Mouse (Mus musculus): ENCODE data around the gene Prss8. TPM values are rescaled to one million over a fixed set of nuclear protein-coding genes. Genes with fewer than 3 reads are reported as not detected.

Prss8 gene
- 48.8 and 51.7 TPM in 2 replicates for polyA plus RNA-seq (2014; fragmentation: Nextera tagmentation; extraction: Ambion mirVana)

- no peak for ATAC-seq (ENCODE audit: insufficient read depth)
Observed at GRCm38 (mm10) chr7:127929923-127930322, at the start of gene Prss8. TSS of gene Prss8 (minus strand) at chr7:127930104.

DNA sequence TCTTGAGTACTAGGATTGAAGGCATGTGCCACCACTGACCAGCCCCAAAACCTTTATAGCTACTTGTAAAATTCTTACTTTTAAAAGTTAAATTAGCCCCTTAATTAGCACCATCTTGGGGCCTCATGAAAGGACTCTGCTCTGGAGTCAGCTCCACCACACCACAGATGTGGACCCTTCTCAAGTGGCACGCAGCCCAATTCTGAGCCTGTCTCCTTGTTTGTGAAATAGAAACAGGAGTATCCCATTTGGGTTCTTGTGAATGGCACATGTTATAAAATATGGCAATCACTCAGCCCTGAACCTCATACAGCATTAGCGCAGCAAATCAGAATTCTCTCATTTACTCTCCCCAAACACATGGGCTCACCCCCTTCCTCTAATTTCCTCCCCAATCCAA, 49.0 kb upstream of the Prss8 start:
- TF ChIP-seq CTCF (IDR thresholded peaks at IDR 0.05; ENCODE audit: low read depth) = no peak
- DNase-seq (no peak), ATAC-seq (ENCODE audit: insufficient read depth) (no peak)
- Histone ChIP-seq H3K9me3 (ENCODE audit: low read depth, low read length) (no peaks in the 10 kb centered on the region), H3K27me3 (ENCODE audit: insufficient read depth, low read length) (no peaks in the 10 kb centered on the region), H3K4me2 (no peak overlapping the region), H3K4me3 (ENCODE audit: low read depth, low read length) (no peak overlapping the region), H3K36me3 (ENCODE audit: insufficient read depth) (peaks cover 100% of the 10 kb centered on the region), H3K4me1 (ENCODE audit: insufficient read depth) (no peaks in the 10 kb centered on the region), H3K9ac (no peak overlapping the region), H3K27ac (ENCODE audit: low read depth) (no peak overlapping the region)
- 97% methylated on average over 2 of the region's 2 CpGs for WGBS

More at GRCm38 (mm10) chr7:127929923-127930322, at the start of gene Prss8:
- peak within 1 kb of the TSS; percentile 57 for H3K4me2 ChIP-seq
- DNase-seq = peak; percentile 69
- TF ChIP-seq CTCF (IDR thresholded peaks at IDR 0.05; ENCODE audit: low read depth) = no peak
- no peaks in the 10 kb centered on the region for H3K9me3 ChIP-seq (ENCODE audit: low read depth, low read length)
- peaks cover 6% of the 10 kb centered on the region for H3K4me1 ChIP-seq (ENCODE audit: insufficient read depth)
- H3K27me3 ChIP-seq (ENCODE audit: insufficient read depth, low read length) = peaks cover 5% of the 10 kb centered on the region; the same call in 1 of the 2 replicates
- H3K9ac ChIP-seq = peak within 1 kb of the TSS; percentile 54
- peaks cover 22% of the 10 kb centered on the region for H3K36me3 ChIP-seq (ENCODE audit: insufficient read depth)
- H3K4me3 ChIP-seq (ENCODE audit: low read depth, low read length) = peak within 1 kb of the TSS; percentile 42
- peak within 1 kb of the TSS; percentile 74 for H3K27ac ChIP-seq (ENCODE audit: low read depth)
- 9% methylated on average over 6 of the region's 6 CpGs for WGBS

DNA sequence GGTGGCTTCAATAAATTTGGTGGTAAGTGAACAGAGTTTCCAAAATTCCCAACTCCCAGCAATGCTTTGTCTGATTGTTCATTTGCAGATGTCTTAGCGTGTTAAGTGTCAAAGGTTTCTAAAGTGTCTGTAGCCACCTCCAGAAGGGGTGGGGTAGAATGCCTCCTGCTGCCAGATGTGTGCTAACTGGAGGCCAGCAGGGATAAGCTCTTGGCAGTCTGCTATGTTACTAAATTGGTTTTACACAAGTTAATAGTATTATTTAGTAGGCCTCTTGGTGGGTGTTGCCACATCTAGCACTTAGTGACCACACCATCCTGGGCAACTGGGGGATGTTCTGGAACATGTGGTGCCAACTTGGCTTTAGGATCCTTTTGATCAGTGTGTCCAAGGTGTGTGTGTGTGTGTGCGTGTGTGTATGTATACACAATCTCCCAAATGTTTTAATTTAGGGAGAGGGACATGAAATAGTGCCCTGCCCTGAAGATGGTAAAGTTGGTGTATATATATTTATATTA, 44.6 kb upstream of the Prss8 start:
- TF ChIP-seq CTCF (IDR thresholded peaks at IDR 0.05; ENCODE audit: low read depth) = no peak
- Histone ChIP-seq H3K9me3 (ENCODE audit: low read depth, low read length) (no peaks in the 10 kb centered on the region), H3K27ac (ENCODE audit: low read depth) (no peak overlapping the region), H3K4me3 (ENCODE audit: low read depth, low read length) (no peak overlapping the region), H3K4me2 (no peak overlapping the region), H3K36me3 (ENCODE audit: insufficient read depth) (peaks cover 99% of the 10 kb centered on the region), H3K9ac (no peak overlapping the region), H3K27me3 (ENCODE audit: insufficient read depth, low read length) (no peaks in the 10 kb centered on the region), H3K4me1 (ENCODE audit: insufficient read depth) (no peaks in the 10 kb centered on the region)
- 85% methylated on average over 2 of the region's 2 CpGs for WGBS
- ATAC-seq (ENCODE audit: insufficient read depth) = no peak
- DNase-seq = no peak

- Histone ChIP-seq H3K9me3 (ENCODE audit: low read depth, low read length) (no peaks in the 10 kb centered on the region), H3K9ac (peak overlapping the region; percentile 99), H3K36me3 (ENCODE audit: insufficient read depth) (peaks cover 39% of the 10 kb centered on the region), H3K4me1 (ENCODE audit: insufficient read depth) (peaks cover 7% of the 10 kb centered on the region; the same call in 1 of the 2 replicates), H3K27ac (ENCODE audit: low read depth) (peak overlapping the region; percentile 99), H3K27me3 (ENCODE audit: insufficient read depth, low read length) (no peaks in the 10 kb centered on the region), H3K4me3 (ENCODE audit: low read depth, low read length) (peak overlapping the region; percentile 96), H3K4me2 (peak overlapping the region; percentile 87)
- TF ChIP-seq CTCF (IDR thresholded peaks at IDR 0.05; ENCODE audit: low read depth) = no peak
- DNase-seq (peak; percentile 86), ATAC-seq (ENCODE audit: insufficient read depth) (peak; percentile 43; the same call in 1 of the 2 replicates)
- WGBS = under 1% methylated on average over 42 of the region's 42 CpGs
Observed at GRCm38 (mm10) chr7:127967922-127968828, 38.3 kb upstream of the Prss8 start.

DNA sequence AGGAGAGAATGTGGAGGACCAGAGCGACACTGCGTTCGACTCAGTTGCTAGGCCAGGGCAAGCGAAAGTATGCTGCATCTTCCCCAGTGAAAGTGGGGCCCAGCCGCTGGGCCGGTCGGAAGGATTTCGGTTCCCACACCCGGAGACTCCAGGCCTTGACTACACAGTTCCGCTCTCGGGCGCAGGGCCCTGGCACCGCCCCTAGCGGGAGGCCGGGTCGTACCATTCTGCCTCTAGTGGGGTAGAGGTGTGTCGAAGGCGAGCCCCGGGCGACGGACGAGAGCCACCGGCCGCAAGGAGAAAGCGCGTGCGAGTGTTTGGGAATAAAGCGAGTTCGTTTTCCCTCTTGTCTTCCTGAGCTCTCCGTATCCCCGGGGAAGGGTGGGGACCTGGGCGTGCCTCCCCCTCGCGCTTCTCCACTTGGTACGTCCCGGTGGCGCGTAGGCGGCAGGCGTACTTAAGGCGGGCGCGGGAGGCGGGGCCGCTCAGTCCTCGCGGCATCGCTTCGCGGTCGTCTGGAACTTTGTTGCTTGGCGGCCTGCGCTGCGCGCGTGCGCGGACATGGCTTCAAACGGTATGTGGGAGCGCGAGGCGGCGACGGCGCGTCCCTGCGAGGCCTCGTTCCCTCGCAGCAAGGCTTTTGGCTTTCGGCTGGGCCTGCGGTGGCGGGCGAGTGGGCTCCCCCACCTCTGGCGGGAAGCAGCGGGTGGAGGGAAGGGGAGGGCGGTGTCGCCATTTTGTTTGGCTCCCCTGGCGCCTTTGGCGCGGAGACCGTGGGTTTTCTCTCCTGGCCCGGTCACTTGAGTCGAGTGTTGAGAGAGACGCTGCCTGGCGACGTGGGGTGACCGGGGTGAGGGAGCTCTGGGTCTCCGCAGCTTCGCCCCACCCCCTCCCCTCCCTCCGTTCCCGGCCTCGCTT, 37.4 kb upstream of the Prss8 start, which contains the start of gene Fus:
Gene Fus, plus strand, starts transcription at position 454 of the 918 bp plus-strand sequence.
- Histone ChIP-seq H3K27ac (ENCODE audit: low read depth) (peak within 1 kb of the TSS; percentile 99), H3K36me3 (ENCODE audit: insufficient read depth) (peaks cover 29% of the 10 kb centered on the region)
- WGBS = under 1% methylated on average over 83 of the region's 92 CpGs

GRCm38 (mm10) chr7:127966371-127966918, 36.5 kb upstream of the Prss8 start:
- DNase-seq = peak; percentile 40
- Histone ChIP-seq H3K4me1 (ENCODE audit: insufficient read depth) (peaks cover 7% of the 10 kb centered on the region; the same call in 1 of the 2 replicates), H3K9ac (peak overlapping the region; percentile 99), H3K4me3 (ENCODE audit: low read depth, low read length) (peak overlapping the region; percentile 96), H3K27ac (ENCODE audit: low read depth) (peak overlapping the region; percentile 99), H3K4me2 (peak overlapping the region; percentile 72), H3K27me3 (ENCODE audit: insufficient read depth, low read length) (no peaks in the 10 kb centered on the region), H3K9me3 (ENCODE audit: low read depth, low read length) (no peaks in the 10 kb centered on the region), H3K36me3 (ENCODE audit: insufficient read depth) (peaks cover 21% of the 10 kb centered on the region)
- no peak for TF ChIP-seq CTCF (IDR thresholded peaks at IDR 0.05; ENCODE audit: low read depth)
- no peak for ATAC-seq (ENCODE audit: insufficient read depth)
- 4% methylated on average over 10 of the region's 10 CpGs for WGBS

More for the DNA sequence above, 37.4 kb upstream of the Prss8 start, which contains the start of gene Fus:
- no peaks in the 10 kb centered on the region for H3K27me3 ChIP-seq (ENCODE audit: insufficient read depth, low read length)
- peak within 1 kb of the TSS; percentile 96 for H3K4me3 ChIP-seq (ENCODE audit: low read depth, low read length)
- peak; percentile 96 for DNase-seq
- ATAC-seq (ENCODE audit: insufficient read depth) = peak; percentile 95
- H3K9ac ChIP-seq = peak within 1 kb of the TSS; percentile 99
- H3K9me3 ChIP-seq (ENCODE audit: low read depth, low read length) = no peaks in the 10 kb centered on the region
- H3K4me1 ChIP-seq (ENCODE audit: insufficient read depth) = peaks cover 7% of the 10 kb centered on the region; the same call in 1 of the 2 replicates
- TF ChIP-seq CTCF (IDR thresholded peaks at IDR 0.05; ENCODE audit: low read depth) = peak; percentile 42
- H3K4me2 ChIP-seq = peak within 1 kb of the TSS; percentile 87

Measured in lung, embryonic 14.5 days (tissue).